Mouse (Mus musculus) forelimb bud, embryonic 11.5 days (tissue): Measurements from ENCODE around the gene Ctsll3.

Experiments used
- DNase-seq: peaks from one replicate; pipeline ENCODE4 v3.0.0-alpha.2; 2012; ENCODE audit warnings: low read depth, low spot score

Ctsll3 gene

DNA sequence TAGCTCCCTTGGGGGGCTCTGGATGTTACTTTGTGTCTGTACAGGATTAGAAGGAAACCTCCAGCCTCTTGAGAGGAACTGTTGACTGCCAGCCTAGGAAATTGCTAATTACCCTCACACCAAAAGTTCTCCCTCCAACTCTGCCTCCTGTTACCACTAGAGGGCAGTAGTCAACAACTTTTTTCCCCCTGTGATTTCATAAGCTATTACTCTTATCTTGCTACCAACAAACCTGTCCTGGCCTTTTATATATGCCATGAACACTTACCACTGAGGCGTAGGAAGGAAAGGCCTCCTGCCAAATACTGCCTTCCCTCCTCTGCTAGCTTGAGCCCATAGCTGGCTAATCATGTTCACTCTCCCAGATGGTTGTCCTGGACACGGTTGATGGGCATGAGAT, 54.1 kb downstream of the Ctsll3 start:
- DNase-seq, result peak; percentile 20
